Comparison of ENCODE assay signal across 10 mouse cellular contexts in the genomic region with DNA sequence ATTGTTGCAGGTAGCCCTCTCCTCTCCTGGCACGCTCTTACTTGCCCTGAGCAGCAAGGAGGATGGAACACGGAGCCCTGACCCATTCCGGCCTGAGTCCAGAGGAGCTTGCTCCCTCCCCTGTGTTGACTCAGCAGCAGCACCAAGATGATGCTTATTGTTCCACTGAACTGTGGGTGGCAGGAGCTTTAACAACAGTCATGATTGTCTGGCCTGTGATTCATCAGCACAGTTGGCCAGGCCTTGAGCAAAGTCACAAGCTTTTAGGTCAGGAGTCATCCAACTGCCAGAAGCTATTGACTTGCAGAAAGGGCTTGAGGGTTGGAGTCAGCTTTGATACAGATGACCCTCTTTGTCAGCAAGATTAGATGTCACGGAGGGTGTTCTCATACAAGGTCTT.
DNase-seq lines count a peak whose midpoint lies in the region; ATAC-seq and TF ChIP-seq lines count a peak whose summit lies in the region.
"Had no signal": no experiment of that assay in that cellular context is flagged by ENCODE, and none has a peak within 500 bp of the region (broad histone marks: within the 10 kb centered on the region; RNA-seq: fewer than 3 reads in every experiment).

No protein-coding gene starts in this region.

- H3K27me3 ChIP-seq in stomach, postnatal 0 days (ENCODE audit: control insufficient read depth, insufficient read depth, low read length): no peaks in the 10 kb centered on the region
- no peaks in the 10 kb centered on the region for H3K27me3 ChIP-seq in intestine, embryonic 15.5 days (replicated peaks)
- no peaks in the 10 kb centered on the region for H3K27me3 ChIP-seq in liver, embryonic 12.5 days (replicated peaks)

- no peaks in the 10 kb centered on the region for H3K9me3 ChIP-seq in stomach, postnatal 0 days (ENCODE audit: control insufficient read depth, low read length)
- H3K9me3 ChIP-seq in intestine, embryonic 15.5 days: no peaks in the 10 kb centered on the region
- no peaks in the 10 kb centered on the region for H3K9me3 ChIP-seq in liver, embryonic 12.5 days (replicated peaks)

- H3K4me2 ChIP-seq in stomach, postnatal 0 days (replicated peaks; ENCODE audit: low read depth): no peak overlapping the region
- H3K4me2 ChIP-seq in intestine, embryonic 15.5 days (replicated peaks): no peak overlapping the region
- H3K4me2 ChIP-seq in liver, embryonic 12.5 days: no peak overlapping the region

- no peak overlapping the region for H3K9ac ChIP-seq in stomach, postnatal 0 days (ENCODE audit: low read length)
- H3K9ac ChIP-seq in intestine, embryonic 15.5 days: no peak overlapping the region
- H3K9ac ChIP-seq in liver, embryonic 12.5 days: no peak overlapping the region

- DNase-seq in heart, adult 8-10 months (ENCODE audit: low spot score): peak; percentile 8
- DNase-seq in heart, adult 9 months (ENCODE audit: low spot score in 2 of 2): no peak
- peak; percentile 48 for DNase-seq in right cerebral cortex, adult 18-20 months
- no peak for DNase-seq in right cerebral cortex, postnatal 14 days
- DNase-seq in adrenal gland, postnatal 14 days: peak; percentile 35
- no peak for DNase-seq in stomach, postnatal 0 days (ENCODE audit: low spot score)
- DNase-seq: thymus, postnatal 4 days had no signal

- H3K36me3 ChIP-seq in stomach, postnatal 0 days (ENCODE audit: control insufficient read depth, insufficient read depth, low read length): no peaks in the 10 kb centered on the region
- no peaks in the 10 kb centered on the region for H3K36me3 ChIP-seq in intestine, embryonic 15.5 days
- no peaks in the 10 kb centered on the region for H3K36me3 ChIP-seq in liver, embryonic 12.5 days

- TF ChIP-seq CTCF in stomach, postnatal 0 days (IDR thresholded peaks at IDR 0.05; ENCODE audit: low read depth): no peak

- TF ChIP-seq EP300 in stomach, postnatal 0 days (optimal IDR thresholded peaks at IDR 0.05): no peak

- no peak overlapping the region for H3K4me3 ChIP-seq in stomach, postnatal 0 days (ENCODE audit: low read depth, low read length)
- no peak overlapping the region for H3K4me3 ChIP-seq in intestine, embryonic 15.5 days (replicated peaks)
- H3K4me3 ChIP-seq in liver, embryonic 12.5 days: no peak overlapping the region
- H3K4me3 ChIP-seq: erythroblast, embryonic 14.5 days had no signal

- ATAC-seq in stomach, postnatal 0 days (ENCODE audit: low FRiP score, low TSS enrichment): peak; percentile 45; the same call in 1 of the 2 replicates
- no peak for ATAC-seq in intestine, embryonic 15.5 days
- ATAC-seq in liver, embryonic 12.5 days: no peak

- H3K4me1 ChIP-seq in stomach, postnatal 0 days (replicated peaks; ENCODE audit: control insufficient read depth, insufficient read depth): no peaks in the 10 kb centered on the region
- H3K4me1 ChIP-seq in intestine, embryonic 15.5 days (replicated peaks): no peaks in the 10 kb centered on the region
- no peaks in the 10 kb centered on the region for H3K4me1 ChIP-seq in liver, embryonic 12.5 days

- WGBS in stomach, postnatal 0 days: 65% methylated on average over 4 of the region's 4 CpGs
- WGBS in intestine, embryonic 15.5 days: 66% methylated on average over 4 of the region's 4 CpGs
- WGBS in liver, embryonic 12.5 days (ENCODE audit: insufficient replicate concordance): 70% methylated on average over 4 of the region's 4 CpGs

- H3K27ac ChIP-seq in stomach, postnatal 0 days (replicated peaks): no peak overlapping the region
- H3K27ac ChIP-seq in intestine, embryonic 15.5 days: no peak overlapping the region
- no peak overlapping the region for H3K27ac ChIP-seq in liver, embryonic 12.5 days

Comparison
In these comparisons a context has a peak if more than half of its experiments do, and no peak if none do; other contexts are left out.
1. DNase-seq: peak in heart, adult 8-10 months (single experiment), right cerebral cortex, adult 18-20 months (single experiment) and adrenal gland, postnatal 14 days (single experiment); none in heart, adult 9 months (0 of 2), right cerebral cortex, postnatal 14 days (single experiment) and stomach, postnatal 0 days (single experiment).